Mouse (Mus musculus) heart, embryonic 16.5 days (tissue): ENCODE data around the gene Vps33b. TPM values are rescaled to one million over a fixed set of nuclear protein-coding genes. Genes with fewer than 3 reads are reported as not detected.

Experiments used
- ATAC-seq: fragments of 200-750 bp; cut with Nextera tagmentation; replicated peaks from 2 replicates; pipeline ENCODE4 v1.8.0; 2017; ENCODE audit warnings: moderate number of reproducible peaks; ENCODE audit not compliant: insufficient read depth, low FRiP score; ENCODE audit errors: extremely low read depth
- H3K27ac ChIP-seq: fragments of 300-500 bp; sonication (generic); 2 replicates; pipeline ENCODE4 v1.5.1; 2014; ENCODE audit warnings: mild to moderate bottlenecking, low read length, control low read depth, moderate library complexity
- H3K27me3 ChIP-seq: fragments of 300-500 bp; sonication (generic); 2 replicates; pipeline ENCODE4 v1.6.1; 2014; ENCODE audit warnings: low read length, mixed read lengths; ENCODE audit not compliant: control insufficient read depth, insufficient read depth
- H3K36me3 ChIP-seq: fragments of 300-500 bp; sonication (generic); 2 replicates; pipeline ENCODE4 v1.6.1; 2014; ENCODE audit not compliant: control insufficient read depth, insufficient read depth
- H3K4me1 ChIP-seq: fragments of 300-500 bp; sonication (generic); 2 replicates; pipeline ENCODE4 v1.6.1; 2014; ENCODE audit warnings: low read length, mixed read lengths; ENCODE audit not compliant: control insufficient read depth, insufficient read depth
- H3K4me2 ChIP-seq: fragments of 300-500 bp; sonication (generic); 2 replicates; pipeline ENCODE4 v1.6.1; 2014; ENCODE audit warnings: low read depth, mild to moderate bottlenecking, control low read depth, low read length
- H3K4me3 ChIP-seq: fragments of 300-500 bp; sonication (generic); 2 replicates; pipeline ENCODE4 v1.5.1; 2014; ENCODE audit warnings: mild to moderate bottlenecking, control low read depth, low read length
- H3K9ac ChIP-seq: fragments of 300-500 bp; sonication (generic); 2 replicates; pipeline ENCODE4 v1.6.1; 2014; ENCODE audit warnings: low read length, control low read depth
- H3K9me3 ChIP-seq: fragments of 300-500 bp; sonication (generic); replicated peaks from 2 replicates; pipeline ENCODE4 v1.6.1; 2016; ENCODE audit warnings: low read length; ENCODE audit not compliant: control insufficient read depth
- WGBS: fragments of 180-500 bp; shearing (Covaris S2); extraction: QIAGEN DNeasy Blood & Tissue Kit; methylation state at CpG from one replicate; pipeline ENCODE4 v1.1.7; 2014; 5-methylcytosine and 5-hydroxymethylcytosine counted together
- polyA plus RNA-seq: library from polyadenylated mRNA; unstranded; fragments of >200 nt; fragmentation: Nextera tagmentation; extraction: Ambion mirVana; gene quantifications from 2 replicates; pipeline ENCODE4 v1.2.1, GENCODE M21; 2015

Gene Vps33b
- polyA plus RNA-seq, 1 experiment from 2014 or later, result 12.7 TPM

DNA sequence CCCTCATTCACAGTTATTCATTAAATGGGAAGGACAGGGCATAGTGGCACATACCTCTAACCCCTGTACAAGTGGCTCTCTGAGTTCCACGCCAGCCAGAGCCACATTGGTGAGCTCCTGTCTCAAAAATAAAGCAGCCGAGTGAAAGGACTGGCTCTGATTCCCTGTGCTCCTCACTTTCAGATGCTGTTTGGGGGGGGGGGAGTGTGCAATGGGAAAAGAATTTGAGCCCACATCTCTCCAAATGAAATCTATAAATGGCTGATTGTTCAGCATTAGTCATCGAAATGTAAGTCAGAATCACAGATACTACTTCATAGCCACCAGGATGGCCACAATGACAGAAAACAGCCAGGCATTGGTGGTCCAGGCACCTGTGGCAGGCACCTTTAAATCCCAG, 27.6 kb downstream of the Vps33b start:
- H3K36me3 ChIP-seq, result peaks cover 16% of the 10 kb centered on the region
- no peaks in the 10 kb centered on the region for H3K9me3 ChIP-seq
- H3K27ac ChIP-seq, result no peak overlapping the region
- 60% methylated on average over 3 of the region's 3 CpGs for WGBS
- 0 out of 2 replicates have a peak overlapping the region, but pooled peaks have one; percentile 15 for H3K4me2 ChIP-seq
- peaks cover 20% of the 10 kb centered on the region for H3K4me1 ChIP-seq
- no peaks in the 10 kb centered on the region for H3K27me3 ChIP-seq
- H3K4me3 ChIP-seq, result peak overlapping the region; percentile 3; the same call in 1 of the 2 replicates
- 0 out of 2 replicates have a peak overlapping the region, but pooled peaks have one; percentile 29 for H3K9ac ChIP-seq
- no peak for ATAC-seq

DNA sequence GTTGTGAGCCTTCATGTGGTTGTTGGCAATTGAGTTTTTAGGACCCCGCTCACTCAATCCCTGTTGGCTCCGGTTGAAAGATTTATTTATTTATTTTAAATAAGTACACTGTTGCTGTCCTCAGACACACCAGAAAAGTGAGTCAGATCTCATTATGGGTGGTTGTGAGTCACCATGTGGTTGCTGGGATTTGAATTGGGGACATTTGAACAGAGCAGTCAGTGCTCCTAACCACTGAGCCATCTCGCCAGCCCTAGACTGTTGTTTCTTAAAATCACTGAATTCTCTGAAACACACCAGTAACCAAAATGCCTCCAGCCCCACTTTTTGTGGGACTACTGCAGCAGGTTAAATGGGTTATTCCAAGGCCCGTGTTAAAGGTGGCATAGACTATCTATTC, 29.3 kb downstream of the Vps33b start:
- Histone ChIP-seq H3K36me3 (peaks cover 26% of the 10 kb centered on the region), H3K4me3 (no peak overlapping the region), H3K27me3 (no peaks in the 10 kb centered on the region), H3K27ac (no peak overlapping the region), H3K9ac (no peak overlapping the region), H3K4me2 (no peak overlapping the region), H3K4me1 (peaks cover 20% of the 10 kb centered on the region), H3K9me3 (no peaks in the 10 kb centered on the region)
- no peak for ATAC-seq
- WGBS, result 93% methylated on average over 4 of the region's 4 CpGs

DNA sequence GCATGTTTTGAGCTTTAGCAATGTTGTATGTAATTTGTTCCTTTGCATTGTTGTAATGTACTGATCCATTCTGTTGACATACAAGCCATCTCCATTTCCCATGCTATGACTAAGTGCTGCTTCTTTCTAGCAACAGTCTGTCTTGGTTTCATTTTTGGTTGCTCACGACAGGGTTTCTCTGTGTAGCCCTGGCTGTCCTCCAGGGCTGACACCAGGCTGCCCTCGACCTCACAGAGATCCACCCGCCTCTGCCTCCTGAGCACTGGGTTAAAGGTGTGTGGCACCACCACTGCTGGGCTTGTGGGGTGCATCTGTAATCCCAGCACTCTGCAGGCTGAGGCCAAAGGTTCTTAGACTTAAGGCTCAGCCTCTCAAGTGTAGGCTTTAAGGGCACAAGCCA, 30.1 kb downstream of the Vps33b start:
- ATAC-seq, result no peak
- H3K36me3 ChIP-seq, result peaks cover 33% of the 10 kb centered on the region
- no peaks in the 10 kb centered on the region for H3K9me3 ChIP-seq
- WGBS, result 92% methylated on average over 3 of the region's 3 CpGs
- H3K4me2 ChIP-seq, result no peak overlapping the region
- H3K27ac ChIP-seq, result no peak overlapping the region
- no peak overlapping the region for H3K9ac ChIP-seq
- H3K27me3 ChIP-seq, result no peaks in the 10 kb centered on the region
- peaks cover 20% of the 10 kb centered on the region for H3K4me1 ChIP-seq
- H3K4me3 ChIP-seq, result no peak overlapping the region

DNA sequence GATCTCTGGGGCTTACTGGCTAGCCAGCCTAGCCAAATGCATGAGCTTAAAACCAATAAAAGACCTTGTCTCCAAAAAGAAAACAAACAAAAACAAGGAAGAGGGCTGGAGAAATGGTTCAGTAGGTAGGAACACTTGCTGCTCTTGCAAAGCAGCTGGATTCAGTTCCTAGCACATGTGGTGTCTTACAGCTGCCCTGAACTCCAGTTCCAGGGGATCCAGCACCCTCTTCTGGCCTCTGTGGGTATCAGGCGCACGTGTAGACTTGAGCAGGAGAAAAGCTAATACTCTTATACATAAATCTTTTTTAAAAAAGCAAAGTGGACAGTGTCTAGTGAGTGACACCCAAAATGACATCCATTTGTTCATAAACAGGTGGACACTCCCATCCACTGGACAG, 32.1 kb downstream of the Vps33b start:
- ATAC-seq, result no peak
- 88% methylated on average over 2 of the region's 2 CpGs for WGBS
- H3K9ac ChIP-seq, result no peak overlapping the region
- H3K4me1 ChIP-seq, result peaks cover 9% of the 10 kb centered on the region
- no peaks in the 10 kb centered on the region for H3K27me3 ChIP-seq
- H3K9me3 ChIP-seq, result no peaks in the 10 kb centered on the region
- H3K27ac ChIP-seq, result no peak overlapping the region
- no peak overlapping the region for H3K4me2 ChIP-seq
- no peak overlapping the region for H3K4me3 ChIP-seq
- H3K36me3 ChIP-seq, result peaks cover 49% of the 10 kb centered on the region

DNA sequence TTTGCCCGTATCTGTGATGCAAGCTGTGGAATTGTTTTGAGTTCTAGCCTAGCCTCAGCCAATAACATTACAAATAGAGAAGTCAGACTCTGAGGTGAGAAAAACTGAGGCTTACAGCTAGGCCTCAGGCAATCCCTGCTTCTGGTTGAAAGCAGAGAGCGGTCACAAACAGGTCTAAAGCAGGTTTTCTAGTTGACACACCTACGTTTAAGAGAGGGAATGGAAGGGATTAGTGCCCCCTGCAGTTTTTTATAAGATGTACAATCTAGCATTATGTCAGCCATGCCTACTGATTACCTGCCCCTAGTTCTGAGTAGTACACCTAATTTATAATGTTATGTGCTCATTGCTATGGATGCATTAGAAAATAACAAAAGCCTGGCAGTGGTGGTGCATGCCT, 38.3 kb downstream of the Vps33b start:
- Histone ChIP-seq H3K9ac (no peak overlapping the region), H3K4me1 (no peaks in the 10 kb centered on the region), H3K4me2 (no peak overlapping the region), H3K36me3 (peaks cover 68% of the 10 kb centered on the region), H3K27ac (no peak overlapping the region), H3K4me3 (no peak overlapping the region), H3K9me3 (no peaks in the 10 kb centered on the region), H3K27me3 (no peaks in the 10 kb centered on the region)
- 84% methylated on average over 3 of the region's 3 CpGs for WGBS
- no peak for ATAC-seq

DNA sequence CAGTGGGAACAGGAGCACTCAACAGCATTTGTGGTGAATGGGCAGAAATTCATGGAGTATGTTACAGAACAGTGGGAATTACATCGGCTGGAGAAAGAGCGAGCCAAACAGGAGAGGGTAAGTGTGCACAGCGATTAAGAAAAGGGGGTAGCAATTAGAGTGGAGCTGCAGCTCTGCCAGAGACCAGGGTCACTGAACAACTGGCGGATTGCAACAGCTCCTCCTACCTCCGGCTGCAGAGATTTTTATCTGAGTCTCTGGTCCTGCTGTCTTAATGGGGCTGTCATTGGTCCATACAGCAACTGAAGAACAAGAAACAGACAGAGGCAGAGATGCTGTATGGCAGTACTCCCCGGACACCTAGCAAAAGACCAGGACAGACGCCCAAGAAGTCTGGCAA, 41.3 kb downstream of the Vps33b start:
- H3K27me3 ChIP-seq, result no peaks in the 10 kb centered on the region
- H3K4me3 ChIP-seq, result no peak overlapping the region
- ATAC-seq, result no peak
- H3K4me1 ChIP-seq, result no peaks in the 10 kb centered on the region
- no peak overlapping the region for H3K9ac ChIP-seq
- H3K4me2 ChIP-seq, result no peak overlapping the region
- no peaks in the 10 kb centered on the region for H3K9me3 ChIP-seq
- WGBS, result 78% methylated on average over 7 of the region's 7 CpGs
- no peak overlapping the region for H3K27ac ChIP-seq
- peaks cover 74% of the 10 kb centered on the region for H3K36me3 ChIP-seq

DNA sequence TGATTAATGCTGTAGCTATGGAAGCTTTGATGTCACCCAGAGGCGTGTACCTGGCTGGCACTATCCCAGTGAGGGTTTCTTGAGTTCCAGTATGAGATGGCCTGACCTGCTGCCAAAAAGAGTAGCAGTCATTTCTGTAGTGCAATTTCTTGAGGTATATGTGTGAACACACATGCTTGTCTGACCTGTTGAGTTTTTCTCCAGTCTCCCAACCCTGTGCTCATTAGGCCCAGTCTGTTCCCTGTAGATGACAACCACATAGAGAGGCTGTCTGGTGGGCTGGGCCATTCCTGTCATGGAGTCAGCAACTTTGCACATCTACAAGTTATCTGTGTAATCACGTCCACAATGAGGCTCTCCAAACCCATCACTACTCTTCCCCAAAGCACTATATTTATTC, 46.3 kb downstream of the Vps33b start:
- ATAC-seq, result no peak
- no peak overlapping the region for H3K9ac ChIP-seq
- H3K4me2 ChIP-seq, result no peak overlapping the region
- no peaks in the 10 kb centered on the region for H3K27me3 ChIP-seq
- peaks cover 7% of the 10 kb centered on the region for H3K4me1 ChIP-seq
- H3K9me3 ChIP-seq, result no peaks in the 10 kb centered on the region
- no peak overlapping the region for H3K4me3 ChIP-seq
- peaks cover 53% of the 10 kb centered on the region for H3K36me3 ChIP-seq
- no peak overlapping the region for H3K27ac ChIP-seq
- 77% methylated on average over 2 of the region's 2 CpGs for WGBS

DNA sequence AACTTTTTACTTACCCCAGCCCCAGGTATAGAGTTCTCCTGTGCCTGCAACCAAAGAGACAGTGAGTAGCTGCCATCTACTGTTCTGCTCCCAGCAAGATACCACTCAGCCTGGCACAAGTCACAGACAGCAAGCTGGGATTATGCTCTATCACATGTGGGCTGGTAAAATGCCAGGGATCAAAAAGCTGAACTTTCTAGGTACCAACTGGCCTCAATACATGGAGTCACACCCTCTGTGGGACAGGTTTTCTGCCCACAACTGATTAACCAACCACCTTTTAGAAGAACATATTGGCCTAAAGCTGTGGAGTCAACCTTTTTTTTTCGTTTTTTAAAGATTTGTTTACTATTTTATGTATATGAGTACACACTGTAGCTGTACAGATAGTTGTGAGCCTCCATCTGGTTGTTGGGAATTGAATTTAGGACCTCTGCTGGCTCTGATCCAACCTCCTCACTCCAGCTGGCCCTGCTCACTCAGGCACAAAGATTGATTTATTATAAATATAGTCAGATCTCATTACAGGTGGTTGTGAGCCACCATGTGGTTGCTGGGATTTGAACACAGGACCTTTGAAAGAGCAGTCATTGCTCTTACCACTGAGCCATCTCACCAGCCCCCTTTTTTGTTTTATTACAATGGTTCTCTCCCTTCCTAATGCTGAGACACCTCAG, 48.1 kb downstream of the Vps33b start:
- ATAC-seq, result no peak
- H3K27me3 ChIP-seq, result no peaks in the 10 kb centered on the region
- no peak overlapping the region for H3K9ac ChIP-seq
- 80% methylated on average over 1 of the region's 1 CpGs for WGBS
- H3K27ac ChIP-seq, result no peak overlapping the region
- H3K4me3 ChIP-seq, result no peak overlapping the region
- peaks cover 42% of the 10 kb centered on the region for H3K36me3 ChIP-seq
- no peak overlapping the region for H3K4me2 ChIP-seq
- H3K9me3 ChIP-seq, result no peaks in the 10 kb centered on the region
- peaks cover 7% of the 10 kb centered on the region for H3K4me1 ChIP-seq

DNA sequence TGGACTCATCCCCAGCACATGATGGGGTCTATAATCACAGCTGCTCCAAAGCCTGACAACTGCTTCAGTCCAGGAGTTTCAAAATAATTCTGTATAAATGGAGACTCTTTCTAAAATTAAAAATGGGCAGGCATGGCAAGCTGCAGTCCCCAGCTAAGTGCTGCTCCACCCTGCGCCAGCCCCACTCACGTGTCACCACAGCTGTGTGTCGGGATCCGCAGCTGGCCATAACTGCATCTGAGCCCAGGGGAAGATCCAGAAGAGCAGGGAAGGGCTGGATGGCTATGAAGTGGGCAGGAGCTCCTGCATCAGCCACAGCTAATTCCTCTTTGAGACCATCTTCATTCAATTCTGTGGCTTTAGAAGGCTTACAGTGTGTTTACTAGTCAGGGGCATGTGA, 49.2 kb downstream of the Vps33b start:
- Histone ChIP-seq H3K36me3 (peaks cover 32% of the 10 kb centered on the region), H3K4me1 (peaks cover 16% of the 10 kb centered on the region), H3K4me3 (no peak overlapping the region), H3K27ac (no peak overlapping the region), H3K9ac (no peak overlapping the region), H3K9me3 (no peaks in the 10 kb centered on the region), H3K4me2 (no peak overlapping the region), H3K27me3 (no peaks in the 10 kb centered on the region)
- 80% methylated on average over 4 of the region's 4 CpGs for WGBS
- ATAC-seq, result no peak
